Mouse (Mus musculus) liver, adult (tissue): ENCODE data around the gene Srrd.

Experiments used
- GATA4 ChIP-seq: IDR thresholded peaks from 2 replicates; pipeline ENCODE4 v1.6.1; 2014; ENCODE audit warnings: mild to moderate bottlenecking, low read length; ENCODE audit not compliant: insufficient replicate concordance

Gene Srrd

GRCm38 (mm10) chr5:112289236-112289635 lies 53.6 kb downstream of the Srrd start:
- TF ChIP-seq GATA4 = no peak

GRCm38 (mm10) chr5:112288193-112289141 lies 54.4 kb downstream of the Srrd start:
- TF ChIP-seq GATA4 = no peak

GRCm38 (mm10) chr5:112287652-112288051 lies 55.2 kb downstream of the Srrd start:
- no peak for TF ChIP-seq GATA4
